Mouse (Mus musculus) spleen, postnatal 10 days (tissue): ENCODE measurements around the gene AC124502.3.

Source experiments
- DNase-seq, 2 experiments: peaks; one replicate each; pipeline ENCODE4 v3.0.0; 2021 to 2022; ENCODE audit warnings: low spot score in 2 of 2

AC124502.3 gene

GRCm38 (mm10) chr19:5058801-5059771 lies 20.4 kb downstream of the AC124502.3 start:
- no peak for DNase-seq

- DNase-seq: no peak
Observed at GRCm38 (mm10) chr19:5060365-5061330, 22.0 kb downstream of the AC124502.3 start.

- DNase-seq: no peak
Observed at GRCm38 (mm10) chr19:5062041-5062440, 23.4 kb downstream of the AC124502.3 start.

- no peak for DNase-seq
Observed at GRCm38 (mm10) chr19:5062446-5062845, 23.8 kb downstream of the AC124502.3 start.

GRCm38 (mm10) chr19:5065104-5065503 lies 26.4 kb downstream of the AC124502.3 start:
- peak in 1 of 2 experiments; percentile 37 for DNase-seq

GRCm38 (mm10) chr19:5067040-5067799 lies 28.5 kb downstream of the AC124502.3 start:
- DNase-seq: peak; percentile 41 to 65

GRCm38 (mm10) chr19:5067867-5068569 lies 29.3 kb downstream of the AC124502.3 start, which contains the start of gene Cd248:
Cd248 (plus strand) TSS chr19:5068078.
- peak in 1 of 2 experiments; percentile 45 for DNase-seq

GRCm38 (mm10) chr19:5068570-5069234 lies 30.0 kb downstream of the AC124502.3 start:
- DNase-seq: peak in 1 of 2 experiments; percentile 53

- DNase-seq: no peak
Observed at GRCm38 (mm10) chr19:5069486-5069885, 30.8 kb downstream of the AC124502.3 start.

GRCm38 (mm10) chr19:5069978-5070377 lies 31.3 kb downstream of the AC124502.3 start:
- no peak for DNase-seq

- DNase-seq: no peak
Observed at GRCm38 (mm10) chr19:5071077-5071476, 32.4 kb downstream of the AC124502.3 start.

- peak; percentile 50 to 76 for DNase-seq
Observed at GRCm38 (mm10) chr19:5071545-5072369, 33.1 kb downstream of the AC124502.3 start.

- no peak for DNase-seq
Observed at GRCm38 (mm10) chr19:5072389-5073019, 33.8 kb downstream of the AC124502.3 start.

GRCm38 (mm10) chr19:5073028-5073427 lies 34.3 kb downstream of the AC124502.3 start:
- peak; percentile 51 to 80 for DNase-seq

GRCm38 (mm10) chr19:5073518-5073917 lies 34.8 kb downstream of the AC124502.3 start:
- DNase-seq: no peak

- no peak for DNase-seq
Observed at GRCm38 (mm10) chr19:5079279-5079678, 40.6 kb downstream of the AC124502.3 start.

- DNase-seq: no peak
Observed at GRCm38 (mm10) chr19:5082005-5082404, 43.3 kb downstream of the AC124502.3 start.

- no peak for DNase-seq
Observed at GRCm38 (mm10) chr19:5082596-5082995, 43.9 kb downstream of the AC124502.3 start.
